Mouse (Mus musculus): Measurements from ENCODE around the gene Cd7.

The Cd7 gene

GRCm38 (mm10) chr11:120990951-120991526, 48.2 kb downstream of the Cd7 start, which contains the start of gene Csnk1d:
TSS of gene Csnk1d (minus strand) at chr11:120991330.
- peak; percentile 90 for DNase-seq (ENCODE audit: low read depth)

- DNase-seq (ENCODE audit: low read depth), result no peak
These were observed 49.0 kb downstream of the Cd7 start for GRCm38 (mm10) chr11:120990126-120990781.

- DNase-seq (ENCODE audit: low read depth), result no peak
These were observed 49.7 kb downstream of the Cd7 start for GRCm38 (mm10) chr11:120989523-120989922.

GRCm38 (mm10) chr11:120988410-120988809, 50.8 kb downstream of the Cd7 start:
- DNase-seq (ENCODE audit: low read depth), result no peak

- DNase-seq (ENCODE audit: low read depth), result no peak
These were observed 51.6 kb downstream of the Cd7 start for GRCm38 (mm10) chr11:120987608-120988007.
